Mouse (Mus musculus) adrenal gland, adult 8-10 months (tissue): ENCODE measurements around the gene 4930404N11Rik. TPM values are rescaled to one million over a fixed set of nuclear protein-coding genes. Genes with fewer than 3 reads are reported as not detected.

Experiments
- DNase-seq: peaks from one replicate; pipeline ENCODE4 v3.0.0; 2022
- total RNA-seq, 4 experiments: library from RNA; stranded (reverse); gene quantifications; 2 replicates each; pipeline ENCODE4 v1.2.4; 2022

Gene 4930404N11Rik
- total RNA-seq: 1 to 10 TPM; 1.6 to 5.3 (median 2.4) TPM

DNA sequence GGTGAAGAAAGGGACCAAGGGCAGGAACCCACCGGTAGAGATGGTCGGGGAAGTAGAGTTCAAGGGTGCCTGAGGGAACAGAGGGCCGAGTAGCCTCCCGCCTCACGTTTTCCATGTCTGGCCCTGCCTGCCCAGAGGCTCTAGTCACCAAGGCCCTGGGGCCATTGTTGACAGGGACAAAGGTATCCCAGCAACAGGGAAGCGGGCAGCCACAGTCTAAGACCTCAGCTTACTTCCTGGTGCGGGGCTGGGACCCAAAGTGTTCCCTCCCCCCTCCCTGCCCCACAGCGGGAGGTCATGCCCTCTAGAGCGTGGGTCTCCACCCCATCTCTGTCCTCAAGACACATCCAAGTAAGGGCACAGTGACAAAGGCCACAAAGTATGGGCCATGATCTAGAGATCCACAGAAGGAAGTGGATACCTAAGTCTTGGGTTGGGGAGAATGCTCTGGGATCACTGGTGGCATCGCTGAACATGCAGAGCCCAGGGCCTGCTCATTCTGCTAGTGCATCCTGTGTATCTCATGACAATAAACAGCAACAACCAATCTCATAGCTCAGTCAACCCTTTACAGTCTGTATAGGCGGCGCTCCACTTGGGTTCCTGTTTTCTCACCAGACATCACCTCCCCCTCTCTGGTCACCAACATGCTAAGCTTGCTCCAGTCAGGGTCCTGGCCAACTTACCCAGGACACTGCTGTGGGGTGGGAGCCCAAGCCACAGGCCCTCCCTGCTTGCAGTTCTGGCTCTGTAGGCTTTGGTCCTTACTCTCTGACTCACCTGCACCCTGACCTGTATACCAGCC, at the start of gene 4930404N11Rik:
4930404N11Rik (minus strand) TSS at position 145 of the 805 bp plus-strand sequence.
- DNase-seq: no peak

GRCm38 (mm10) chr10:81415146-81415545, 49.5 kb upstream of the 4930404N11Rik start:
- no peak for DNase-seq

DNA sequence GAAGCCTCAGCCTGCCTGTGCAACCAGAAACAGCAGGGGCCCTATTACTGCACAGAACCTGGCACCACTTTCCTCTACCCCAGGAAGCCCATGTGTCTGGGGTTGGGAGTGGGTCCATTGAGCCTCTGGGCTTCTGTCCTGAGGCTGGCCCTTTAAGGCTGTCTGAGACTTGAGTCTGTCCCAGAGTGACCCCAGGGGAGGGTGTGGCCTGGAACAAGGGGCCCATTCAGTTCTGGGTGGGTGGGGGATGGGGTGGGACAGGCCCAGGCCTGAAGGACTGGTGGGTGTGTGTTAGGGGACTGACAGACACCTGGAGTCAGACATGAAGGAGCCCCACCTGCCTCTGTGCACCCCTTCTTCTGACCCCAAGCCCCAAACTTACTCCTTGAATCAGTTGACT, 49.1 kb upstream of the 4930404N11Rik start:
- no peak for DNase-seq

GRCm38 (mm10) chr10:81413310-81414261, 48.0 kb upstream of the 4930404N11Rik start:
- DNase-seq: peak; percentile 88

DNA sequence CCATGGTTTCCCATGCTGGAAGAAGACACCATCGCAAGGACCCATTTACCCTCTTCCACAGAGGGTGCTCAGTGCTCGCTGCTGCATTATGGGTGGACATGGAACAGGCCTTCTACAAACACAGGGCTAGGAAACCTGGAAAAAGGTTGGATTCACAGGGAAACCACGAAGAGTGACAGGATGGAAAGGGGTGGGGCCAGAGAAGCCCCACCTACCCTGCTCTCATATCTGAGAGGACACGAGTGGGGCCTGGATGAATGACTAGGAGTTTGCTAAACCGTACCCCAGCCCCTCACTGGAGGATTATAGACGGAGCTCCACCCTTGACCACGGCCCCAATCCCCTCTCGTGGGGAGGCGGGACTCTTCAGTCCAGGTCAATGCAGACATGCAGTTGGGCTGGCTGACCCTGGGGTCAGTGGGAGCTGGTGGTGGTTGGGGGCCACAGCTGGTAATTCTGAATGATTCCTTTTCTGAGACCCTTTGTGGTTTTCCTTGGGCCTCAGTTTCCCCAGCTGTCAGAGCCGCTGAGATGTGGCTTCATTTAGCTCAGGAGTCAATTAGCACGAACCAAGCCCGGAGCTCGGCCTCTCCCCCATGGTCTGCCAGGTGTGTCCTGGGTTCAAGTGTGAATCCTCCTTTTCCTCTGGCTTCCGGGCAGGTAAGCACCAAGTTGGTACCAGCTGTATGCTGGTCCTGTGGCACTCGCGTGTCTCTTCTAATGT, 47.1 kb upstream of the 4930404N11Rik start:
- DNase-seq: no peak

DNA sequence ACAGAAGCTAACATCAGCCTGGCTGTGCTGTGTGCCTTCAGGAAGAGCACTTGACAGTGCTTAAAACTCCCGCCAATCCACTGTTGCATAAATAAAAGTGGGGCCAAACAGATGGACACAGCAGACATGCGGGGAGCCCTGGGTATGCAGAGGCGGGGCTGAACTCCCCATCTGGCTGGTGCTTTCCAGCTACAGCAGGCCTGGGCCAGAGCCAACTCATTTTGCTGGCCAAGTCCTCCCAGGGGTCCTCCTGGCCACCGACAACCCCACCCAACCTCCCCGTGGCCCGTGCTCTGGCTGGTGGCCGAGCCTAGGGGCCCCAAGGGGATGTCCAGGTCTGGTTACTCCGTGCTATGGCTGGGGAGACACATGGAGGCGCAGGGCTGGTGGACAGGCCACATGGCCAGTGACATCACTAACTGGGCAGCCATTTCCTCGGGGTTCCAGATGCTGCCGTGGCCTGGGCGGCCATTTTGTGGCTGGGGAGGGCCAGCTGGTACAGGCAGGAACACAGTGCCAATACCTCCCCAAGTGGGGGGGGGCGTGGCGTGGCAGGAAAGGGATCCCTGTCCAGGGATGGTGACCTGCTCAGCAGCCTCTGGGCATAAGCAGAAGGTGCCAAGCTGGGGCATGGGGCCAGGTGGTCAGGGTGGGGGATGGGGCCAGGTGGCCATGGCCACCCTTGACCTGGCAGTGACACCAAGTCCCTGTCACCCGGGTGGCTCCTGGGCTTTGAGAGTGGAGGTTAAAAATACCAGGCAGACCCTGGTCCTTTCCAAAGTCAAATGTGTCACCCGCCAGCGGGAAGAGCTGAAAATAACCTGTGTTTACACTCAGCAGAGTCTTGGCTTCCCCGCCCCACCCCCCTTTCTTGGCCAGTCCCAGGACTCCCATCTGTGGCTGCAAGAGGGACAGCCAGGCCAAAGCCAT, 46.1 kb upstream of the 4930404N11Rik start:
- DNase-seq: peak; percentile 79

DNA sequence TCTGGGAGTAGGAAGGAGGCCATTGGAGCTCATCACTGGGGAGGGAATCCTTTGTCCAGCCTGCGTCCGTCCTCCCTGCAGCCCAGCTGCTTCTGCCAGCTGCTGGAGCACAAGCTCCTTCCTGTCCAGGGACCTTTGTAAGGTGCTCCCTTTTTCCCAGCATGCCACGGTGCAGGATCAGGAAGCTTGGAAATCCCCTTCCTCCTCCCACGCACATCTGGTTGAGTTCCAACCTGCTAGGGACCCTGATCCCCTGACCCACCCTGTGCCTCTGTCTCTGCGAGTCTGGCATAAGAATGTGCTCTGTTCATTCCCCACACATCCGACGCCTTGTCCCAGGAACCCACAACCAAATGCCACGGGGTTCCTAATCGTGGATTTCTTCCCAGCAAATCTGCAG, 45.4 kb upstream of the 4930404N11Rik start:
- DNase-seq: no peak

GRCm38 (mm10) chr10:81410350-81410749, 44.7 kb upstream of the 4930404N11Rik start:
- DNase-seq: no peak

DNA sequence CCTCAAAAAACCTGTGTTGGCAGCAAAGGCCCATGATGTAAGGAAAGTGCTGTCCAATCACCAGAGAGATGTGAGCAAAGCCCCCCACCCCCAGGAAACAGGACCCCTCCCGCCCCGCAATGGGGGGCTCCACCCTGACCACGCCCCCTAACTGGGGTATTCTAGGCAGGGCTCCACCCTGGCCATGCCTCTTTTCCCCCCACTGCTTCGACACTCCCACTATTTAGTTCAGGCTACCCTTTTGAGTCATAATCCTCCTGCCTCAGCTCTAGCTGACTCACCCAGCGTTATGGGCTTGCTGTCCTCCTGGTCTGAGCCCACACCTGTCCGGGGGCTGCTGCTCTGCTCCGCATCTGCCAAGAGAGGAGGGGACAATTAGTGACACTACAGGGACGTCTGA, 43.7 kb upstream of the 4930404N11Rik start:
- DNase-seq: no peak

DNA sequence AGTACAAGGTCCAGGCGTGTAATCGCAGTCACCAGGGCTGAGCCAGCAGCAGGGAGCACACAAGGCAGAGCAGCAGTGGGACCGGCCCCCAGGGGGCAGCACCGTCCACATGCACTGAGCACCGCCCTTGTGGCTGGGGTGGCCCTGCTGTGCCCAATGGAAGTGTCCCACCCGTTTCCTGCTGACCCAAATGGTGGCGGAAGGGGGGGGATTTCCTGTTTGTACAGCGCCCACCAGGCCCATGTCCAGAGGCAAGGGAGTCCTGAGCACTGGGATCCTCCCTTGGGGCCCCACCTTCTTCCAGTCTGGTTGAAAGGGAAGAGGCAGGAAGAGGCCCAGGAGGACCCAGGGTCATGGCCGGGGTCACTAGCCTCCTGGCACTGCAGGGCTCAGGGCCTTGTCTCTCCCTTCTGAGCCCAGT, 43.3 kb upstream of the 4930404N11Rik start:
- peak; percentile 85 for DNase-seq

DNA sequence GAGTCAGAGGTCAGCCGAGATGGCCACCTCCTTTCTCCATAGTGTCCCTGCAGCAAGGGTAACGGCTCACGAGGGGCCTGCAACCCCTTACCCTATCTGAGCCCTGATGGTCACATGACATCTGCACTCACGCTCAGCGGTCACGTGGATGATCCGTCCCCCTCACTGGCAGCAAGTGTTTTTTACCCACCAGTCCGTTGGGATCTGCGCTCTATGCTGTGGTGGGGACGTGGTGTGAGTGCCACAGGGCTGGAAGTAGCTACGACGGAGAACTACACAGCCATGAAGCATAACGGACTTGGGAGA, 42.8 kb upstream of the 4930404N11Rik start:
- no peak for DNase-seq

- DNase-seq: peak; percentile 93
Observed at GRCm38 (mm10) chr10:81407539-81408423, 42.2 kb upstream of the 4930404N11Rik start.

- DNase-seq: no peak
Observed at GRCm38 (mm10) chr10:81406504-81407440, 41.2 kb upstream of the 4930404N11Rik start.

GRCm38 (mm10) chr10:81405588-81406201, 40.1 kb upstream of the 4930404N11Rik start:
- DNase-seq: no peak

- DNase-seq: no peak
Observed at GRCm38 (mm10) chr10:81404720-81405119, 39.1 kb upstream of the 4930404N11Rik start.

GRCm38 (mm10) chr10:81404082-81404481, 38.5 kb upstream of the 4930404N11Rik start:
- DNase-seq: no peak

DNA sequence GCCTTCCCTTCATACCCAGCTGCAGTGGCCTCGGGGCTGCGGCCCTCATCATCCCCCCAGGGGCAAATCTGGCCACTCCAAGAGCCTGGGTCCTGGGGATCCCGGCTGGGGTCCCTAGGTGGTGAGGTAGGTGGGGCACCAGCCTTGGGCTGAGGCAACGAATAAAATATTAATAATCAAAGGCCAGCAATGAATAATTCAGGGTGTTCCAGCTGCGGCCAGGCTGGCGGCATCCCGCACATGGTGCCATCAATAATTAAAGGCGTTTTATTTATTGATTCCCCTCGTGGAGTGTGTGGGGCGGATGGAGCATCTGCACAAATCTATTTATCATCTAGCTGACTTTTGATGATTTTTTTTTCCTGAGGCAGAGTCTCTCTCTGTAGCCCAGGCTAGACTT, 37.9 kb upstream of the 4930404N11Rik start:
- DNase-seq: no peak

- DNase-seq: no peak
Observed at GRCm38 (mm10) chr10:81402227-81402765, 36.7 kb upstream of the 4930404N11Rik start.
